Mouse (Mus musculus): Measurements from ENCODE around the gene Trdn. TPM values are rescaled to one million over a fixed set of nuclear protein-coding genes. Genes with fewer than 3 reads are reported as not detected.

The Trdn gene
- 4.0 TPM for polyA plus RNA-seq (2014; fragmentation: Illumina TruSeq; extraction: RNeasy Lipid Tissue Mini Kit (QIAGEN cat#74804); ENCODE audit: insufficient read depth, low read depth, low replicate concordance)

GRCm38 (mm10) chr10:33080254-33080653 is at the start of gene Trdn:
Gene Trdn, plus strand, starts transcription at chr10:33080554.

Other genes with a start within 250 kb of the Trdn start
- gene Nkain2, start 190.1 kb upstream of the Trdn start, polyA plus RNA-seq (2014; fragmentation: Illumina TruSeq; extraction: RNeasy Lipid Tissue Mini Kit (QIAGEN cat#74804); ENCODE audit: insufficient read depth, low read depth, low replicate concordance): not detected